Mouse (Mus musculus): ENCODE results near the gene Adcy2.
A peak's percentile ranks its signal among the peaks of the same experiment; 100 is the strongest.

Adcy2 gene

DNA sequence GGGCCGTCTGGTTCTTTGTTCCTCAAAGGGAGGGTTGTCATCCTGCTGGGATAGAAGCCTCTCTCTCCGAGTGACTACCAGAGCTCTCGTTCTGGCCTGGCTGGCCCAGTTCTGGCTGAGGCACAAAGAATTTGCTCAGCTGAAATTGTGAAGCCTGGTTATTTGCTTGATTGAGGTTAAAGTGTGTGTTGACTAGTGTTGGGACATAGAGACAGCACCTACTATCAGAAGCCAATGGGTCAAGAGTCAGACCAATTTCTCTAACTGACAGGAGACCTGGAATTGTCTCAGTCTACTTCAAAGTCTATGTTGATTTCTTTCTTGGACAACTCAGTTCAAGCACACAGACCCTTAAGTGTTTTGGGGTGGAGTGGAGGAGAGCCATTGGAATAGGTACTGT, 372.3 kb downstream of the Adcy2 start:
- no peak for DNase-seq (ENCODE audit: extremely low spot score)

DNA sequence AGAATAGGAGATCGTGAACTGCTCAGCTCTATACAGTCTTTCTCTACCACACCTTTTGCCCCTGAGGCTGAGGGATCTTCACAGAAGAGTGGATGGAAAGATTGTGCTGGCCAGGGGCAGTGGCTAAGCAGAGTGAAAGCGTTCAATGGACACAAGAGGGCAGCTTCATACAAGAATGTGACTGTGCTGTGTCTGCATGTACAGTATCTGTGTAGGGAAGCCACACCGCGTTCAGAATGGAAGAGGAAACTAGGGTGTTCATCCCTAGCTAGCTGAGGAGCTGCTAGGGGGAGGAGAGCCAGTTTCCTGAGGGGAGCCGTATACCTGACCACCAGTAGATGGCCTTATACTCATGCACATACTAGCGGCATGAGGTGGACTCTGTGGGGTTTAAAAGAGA, 376.5 kb downstream of the Adcy2 start:
- no peak for DNase-seq (ENCODE audit: extremely low spot score)

DNA sequence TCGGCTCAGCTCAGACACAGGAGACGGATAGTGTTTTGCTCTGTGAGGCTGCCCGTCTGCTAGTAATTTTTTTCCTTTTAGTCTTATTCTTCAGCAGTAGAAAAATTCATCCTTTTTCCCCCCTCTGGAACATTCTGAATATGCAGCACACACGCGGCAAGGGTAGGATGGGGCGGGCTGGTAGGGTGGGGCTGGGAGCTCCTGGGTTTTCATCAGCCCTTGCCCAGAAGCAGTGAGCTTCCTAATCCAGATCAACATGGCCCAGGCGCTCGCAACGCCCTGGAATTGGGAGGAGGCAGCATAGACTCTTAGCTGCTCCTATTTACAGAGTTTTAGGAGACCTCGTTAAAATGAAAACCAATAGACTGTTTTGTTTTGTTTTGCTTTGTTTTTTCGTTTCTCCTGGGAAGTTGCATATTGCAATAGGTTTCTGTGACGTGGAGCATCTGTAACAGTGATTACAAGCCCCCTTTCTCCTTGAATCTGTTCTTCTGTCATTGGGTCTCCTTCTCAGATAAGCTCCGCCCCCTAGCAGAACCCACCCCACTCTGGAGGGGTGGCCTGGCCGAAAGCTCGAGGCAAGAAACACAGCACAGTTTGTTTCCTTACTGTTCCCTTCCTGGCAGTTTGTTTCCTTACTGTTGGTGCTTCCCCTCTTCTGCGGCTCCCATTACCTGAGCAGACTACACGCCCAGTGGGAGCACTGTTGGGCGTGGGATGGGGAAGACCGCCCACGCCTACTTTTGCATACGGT, 391.5 kb downstream of the Adcy2 start:
- DNase-seq (ENCODE audit: extremely low spot score): no peak

DNA sequence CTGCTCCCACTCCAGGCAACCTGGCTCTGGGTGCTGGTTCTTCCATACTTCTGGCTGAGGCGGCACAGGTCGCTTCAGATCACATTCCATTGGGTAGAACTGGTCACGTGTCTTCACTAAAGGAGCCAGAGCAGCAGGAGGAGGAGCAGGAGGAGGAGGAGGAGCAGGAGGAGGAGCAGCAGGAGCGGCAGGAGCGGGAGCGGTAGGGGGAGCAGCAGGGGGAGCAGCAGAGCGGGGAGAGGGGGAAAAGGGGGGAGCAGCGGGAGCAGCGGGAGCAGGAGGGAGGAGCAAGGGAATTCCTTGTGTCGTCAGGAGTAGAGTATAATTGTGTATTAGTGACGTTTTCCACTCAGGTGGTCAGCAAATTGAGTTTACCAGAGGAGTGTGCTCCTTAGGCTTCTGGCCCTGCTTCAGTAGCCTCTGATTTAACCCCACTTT, 393.6 kb downstream of the Adcy2 start:
- peak; percentile 55 for DNase-seq (ENCODE audit: extremely low spot score)

DNA sequence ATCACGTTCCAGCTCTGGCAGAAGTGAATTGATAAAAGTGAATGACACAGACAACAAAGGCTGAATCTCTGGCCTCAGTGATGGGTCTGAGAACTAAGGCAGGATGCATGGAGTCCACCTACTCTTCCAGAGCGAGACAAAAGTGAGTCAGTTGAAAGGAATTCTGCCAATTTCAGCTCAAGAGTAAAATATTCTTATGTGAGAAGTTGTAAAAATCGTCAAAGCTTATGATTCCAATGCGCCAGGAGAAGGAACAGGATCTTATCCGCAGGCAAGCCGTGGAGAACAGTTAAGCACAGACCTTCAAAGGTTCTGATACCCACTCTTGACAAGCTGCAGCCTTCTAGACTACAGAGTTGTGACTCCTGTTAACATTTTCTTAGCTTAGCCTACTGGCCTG, 396.3 kb downstream of the Adcy2 start:
- DNase-seq (ENCODE audit: extremely low spot score): no peak

DNA sequence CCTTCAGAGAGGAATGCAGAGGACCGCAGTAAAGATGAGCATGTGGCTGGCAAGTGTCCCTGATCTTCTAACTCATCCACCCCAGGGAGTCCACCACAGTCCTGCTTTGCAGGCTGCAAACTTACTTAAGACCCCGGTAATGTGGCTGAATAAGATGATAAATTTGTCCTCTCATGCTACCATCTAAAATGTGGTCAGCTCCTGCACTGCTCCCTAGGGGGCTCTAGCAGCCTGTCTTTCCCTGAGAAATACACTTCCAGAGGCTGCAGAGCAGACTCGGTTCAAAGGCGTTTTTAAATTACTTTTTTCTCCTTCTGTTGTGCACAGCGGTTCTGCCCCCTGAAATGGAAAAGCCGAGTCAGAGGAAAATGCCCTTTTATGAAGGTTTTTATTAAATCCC, 398.2 kb downstream of the Adcy2 start:
- DNase-seq (ENCODE audit: extremely low spot score): no peak

DNA sequence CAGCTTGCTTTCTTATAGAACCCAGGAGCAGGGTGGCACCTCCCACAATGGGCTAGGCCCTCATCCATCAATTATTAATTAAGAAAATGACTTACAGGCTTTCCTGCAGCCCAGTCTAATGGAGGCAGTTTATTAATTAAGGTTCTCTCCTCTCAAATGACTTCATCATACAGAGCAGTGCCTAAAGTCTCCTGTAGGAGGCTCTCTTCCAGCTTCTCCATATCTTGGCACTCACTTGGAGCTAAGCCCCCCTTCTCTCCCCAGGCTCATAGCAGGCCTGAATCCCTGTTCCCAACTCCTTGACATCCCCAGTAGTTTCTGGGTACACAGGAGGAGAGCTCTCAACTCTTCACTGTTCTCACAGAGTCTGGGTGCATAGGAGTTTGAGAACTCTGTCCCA, 400.4 kb downstream of the Adcy2 start:
- no peak for DNase-seq (ENCODE audit: extremely low spot score)

DNA sequence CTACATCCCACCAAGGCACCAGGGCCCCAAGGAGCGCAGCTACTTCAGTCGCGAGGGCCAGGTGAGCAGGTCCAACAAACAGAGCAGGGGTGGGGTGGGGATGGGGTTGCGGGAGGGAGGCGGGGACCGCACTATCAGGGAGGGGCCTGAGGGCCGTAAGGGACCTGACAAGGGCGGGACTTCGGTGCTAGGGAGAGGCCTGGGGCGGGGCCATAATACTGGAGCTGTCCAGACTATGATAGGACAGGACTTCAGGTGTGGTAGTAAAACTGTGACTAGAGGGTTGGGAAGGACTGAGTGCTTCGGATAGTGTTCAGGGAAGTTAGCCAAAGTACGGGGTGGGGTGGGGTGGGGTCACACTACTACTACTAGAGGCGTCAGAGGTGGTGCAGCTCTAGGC, 401.7 kb downstream of the Adcy2 start:
- no peak for DNase-seq (ENCODE audit: extremely low spot score)

DNA sequence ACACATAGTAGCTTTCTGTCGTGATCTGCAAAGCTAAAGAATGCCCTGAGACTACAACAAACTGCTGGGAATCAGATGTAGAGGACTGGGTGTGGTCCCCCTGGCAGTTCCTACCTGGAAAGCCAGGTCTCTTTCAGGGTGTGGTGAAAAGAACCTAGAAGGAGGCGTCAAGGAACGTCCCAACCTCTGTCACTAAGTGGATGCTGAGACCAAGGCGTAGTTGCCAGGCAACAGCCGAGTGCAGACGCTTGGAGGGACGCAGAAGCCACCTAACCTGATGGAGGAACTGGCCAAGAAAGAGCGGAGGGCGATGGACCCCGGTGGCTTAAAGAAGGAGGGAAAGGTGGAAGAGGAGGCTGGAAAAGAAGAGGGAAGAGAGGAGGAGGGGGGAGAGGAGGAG, 402.1 kb downstream of the Adcy2 start, which contains the start of gene 1700001L19Rik:
Gene 1700001L19Rik, plus strand, starts transcription at position 223 of the 400 bp plus-strand sequence.
- DNase-seq (ENCODE audit: extremely low spot score): no peak

DNA sequence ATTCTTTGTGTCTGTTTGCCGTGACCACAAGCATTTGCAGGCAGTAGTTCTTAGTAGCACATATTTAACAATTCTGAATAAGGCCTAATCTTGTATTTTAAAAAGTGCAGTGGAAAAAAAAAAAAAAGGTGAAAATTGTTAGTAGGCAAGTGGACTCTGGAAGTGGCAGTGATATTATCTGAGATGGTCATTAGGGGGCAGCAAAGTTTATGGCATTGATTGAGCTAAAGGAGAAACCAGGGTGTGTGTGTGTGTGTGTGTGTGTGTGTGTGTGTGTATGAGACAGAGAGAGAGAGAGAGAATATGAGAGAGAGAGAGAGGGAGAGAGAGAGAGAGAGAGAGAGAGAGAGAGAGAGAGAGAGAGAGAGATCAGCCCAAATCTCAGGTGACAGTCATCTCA, 405.5 kb downstream of the Adcy2 start:
- DNase-seq (ENCODE audit: extremely low spot score): no peak

DNA sequence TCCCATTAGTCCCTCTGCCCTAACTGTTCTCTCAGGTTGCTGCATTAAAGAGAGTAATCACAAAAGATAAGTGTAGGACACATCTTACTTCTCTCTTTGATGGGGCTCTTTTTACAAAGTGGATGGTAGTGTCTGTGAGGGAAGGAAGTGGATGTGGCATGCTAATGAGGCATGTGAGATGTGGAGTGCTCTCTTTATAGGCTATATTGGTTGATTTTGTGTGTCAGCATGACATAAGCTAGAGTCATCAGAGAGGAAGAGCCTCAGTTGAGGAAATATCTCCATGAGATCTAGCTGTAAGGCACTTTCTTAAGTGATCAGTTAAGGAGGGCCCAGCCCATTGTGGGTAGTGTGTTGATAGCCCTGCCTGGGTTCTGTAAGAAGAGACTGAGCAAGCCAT, 411.0 kb downstream of the Adcy2 start:
- DNase-seq (ENCODE audit: extremely low spot score): no peak

DNA sequence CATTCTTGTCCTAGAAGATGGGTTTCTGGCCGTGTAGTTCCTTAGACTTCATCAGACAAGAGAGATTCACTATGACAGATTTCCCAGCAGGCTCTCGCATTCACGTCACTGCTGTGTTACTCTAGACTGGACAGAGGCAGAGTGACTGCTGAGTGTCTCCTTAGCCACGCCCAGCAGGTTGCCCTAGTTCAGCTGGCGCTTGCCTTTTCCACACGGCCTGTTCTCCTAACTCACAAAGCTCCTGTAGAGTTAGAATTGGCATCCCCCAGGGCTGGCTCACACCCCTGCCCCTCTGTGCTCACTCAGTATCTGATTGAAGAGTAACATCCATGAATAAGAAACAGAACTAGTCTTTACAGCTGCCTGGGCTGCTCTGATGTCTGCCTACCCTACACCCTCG, 413.9 kb downstream of the Adcy2 start:
- no peak for DNase-seq (ENCODE audit: extremely low spot score)

DNA sequence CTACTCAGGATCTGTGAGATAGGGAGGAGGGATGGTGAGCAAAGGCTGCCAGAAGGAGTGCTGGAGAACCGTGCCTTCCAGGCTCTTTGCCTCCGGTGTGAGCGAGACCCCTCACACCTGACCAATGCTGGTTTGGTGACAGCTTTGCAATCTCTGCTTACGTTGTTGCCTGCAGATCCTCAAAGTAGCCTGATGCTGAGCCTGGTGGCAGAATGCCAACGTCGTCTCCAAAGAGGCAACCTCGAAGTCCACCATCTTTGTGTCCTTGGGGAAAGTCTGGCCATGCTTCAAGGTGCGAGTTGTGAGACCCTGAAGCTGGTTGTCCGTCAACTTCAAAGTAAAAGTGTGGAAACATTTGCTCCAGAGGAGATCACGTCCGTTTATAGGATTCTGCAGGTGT, 415.4 kb downstream of the Adcy2 start:
- no peak for DNase-seq (ENCODE audit: extremely low spot score)

DNA sequence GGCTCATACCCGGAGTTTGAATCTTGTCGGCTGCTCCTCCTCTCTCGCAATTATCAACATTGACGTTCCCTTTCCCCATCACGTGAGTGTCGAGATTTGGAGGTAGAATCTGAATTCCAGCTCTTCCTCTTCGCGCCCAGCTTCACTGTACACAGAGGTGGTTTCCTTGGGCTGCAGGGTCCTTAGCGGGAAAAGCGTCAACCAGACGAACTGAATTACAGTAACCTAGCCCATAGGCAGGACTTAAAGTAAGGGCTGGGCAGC, 416.9 kb downstream of the Adcy2 start:
- DNase-seq (ENCODE audit: extremely low spot score): no peak

DNA sequence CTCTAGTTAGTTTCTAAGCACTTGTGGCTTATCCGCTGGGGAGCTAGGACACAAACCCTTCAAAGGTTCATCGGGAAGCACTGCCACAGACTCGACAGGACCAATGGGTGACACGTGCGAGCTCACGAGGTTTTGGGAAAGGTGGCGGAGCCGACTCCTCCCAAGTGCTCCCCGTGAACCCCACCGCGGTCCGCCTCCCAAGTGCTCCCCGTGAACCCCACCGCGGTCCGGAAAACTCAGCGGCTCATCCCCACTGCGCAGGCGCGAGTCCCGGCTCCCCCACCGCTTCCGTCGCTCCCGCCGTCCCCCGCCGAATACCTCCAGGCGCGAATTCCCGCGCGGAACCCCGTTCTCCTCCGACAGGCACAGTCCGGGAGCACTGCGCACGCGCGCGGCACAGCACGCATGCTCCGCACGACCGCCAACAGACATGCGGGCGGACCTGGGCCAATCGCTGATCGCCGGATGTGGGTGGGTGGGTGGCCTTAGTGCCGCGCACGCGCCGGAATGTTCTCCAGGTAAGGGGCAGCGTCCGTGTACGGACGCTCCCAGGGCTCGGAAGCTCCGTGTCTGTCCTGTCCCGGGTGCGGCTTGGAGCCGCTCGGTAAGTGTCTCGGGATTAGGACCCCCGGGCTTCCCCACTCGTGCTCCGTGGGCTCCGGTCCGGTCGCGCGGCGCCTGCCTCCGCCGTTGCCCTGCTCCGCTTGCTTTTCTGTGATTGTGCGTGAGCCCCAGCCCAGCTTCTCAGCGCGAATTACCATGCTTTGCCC, 417.4 kb downstream of the Adcy2 start, which contains the start of the genes Mtrr and Fastkd3:
Gene Mtrr, minus strand, starts transcription at position 403 of the 770 bp plus-strand sequence.
Gene Fastkd3, plus strand, starts transcription at position 488 of the 770 bp plus-strand sequence.
- DNase-seq (ENCODE audit: extremely low spot score): peak; percentile 96

DNA sequence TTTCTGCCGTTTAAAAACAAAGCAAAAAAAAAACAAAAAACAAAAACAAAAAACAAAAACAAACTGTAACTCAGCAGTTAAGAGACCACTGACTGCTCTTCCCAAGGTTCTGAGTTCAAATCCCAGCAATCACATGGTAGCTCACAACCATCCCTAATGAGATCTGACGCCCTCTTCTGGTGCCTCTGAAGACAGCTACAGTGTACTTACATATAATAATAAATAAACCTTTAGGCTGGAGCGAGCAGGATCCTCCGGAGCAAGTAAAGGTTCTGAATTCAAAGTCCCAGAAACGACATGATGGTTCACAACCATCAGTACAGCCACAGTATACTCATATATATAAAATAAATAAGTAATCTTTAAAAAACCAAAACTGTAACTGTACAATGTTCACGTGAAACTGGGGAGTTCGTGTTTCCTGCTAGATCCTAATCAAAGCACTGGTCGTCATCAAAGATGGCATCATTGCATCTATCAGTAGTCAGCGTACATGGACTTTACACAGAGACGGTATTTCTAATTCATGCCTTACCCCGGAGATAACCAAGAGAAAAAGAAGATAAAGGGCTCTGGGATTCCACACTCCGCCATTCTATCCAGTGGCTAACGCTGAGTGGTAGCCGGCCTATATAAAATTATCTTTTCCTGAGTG, 418.1 kb downstream of the Adcy2 start:
- no peak for DNase-seq (ENCODE audit: extremely low spot score)

DNA sequence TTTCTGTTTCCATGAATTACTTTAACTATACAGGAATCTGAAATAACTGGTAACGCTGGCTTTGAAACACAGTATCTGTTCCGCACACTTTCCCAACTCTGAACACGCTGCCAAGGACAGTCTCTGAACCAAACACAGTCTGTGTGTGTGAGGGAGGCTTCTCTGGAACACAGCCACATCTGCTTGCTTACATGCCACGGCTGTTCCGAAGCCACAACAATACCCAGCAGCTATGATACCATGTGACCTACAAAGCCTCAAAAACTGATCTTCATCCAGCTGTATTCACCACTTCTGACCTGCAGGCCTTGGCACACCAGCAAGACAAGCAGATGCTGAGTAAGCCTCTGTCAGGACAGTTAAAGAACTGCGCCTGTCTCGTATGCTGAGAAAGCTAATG, 421.4 kb downstream of the Adcy2 start:
- DNase-seq (ENCODE audit: extremely low spot score): no peak

DNA sequence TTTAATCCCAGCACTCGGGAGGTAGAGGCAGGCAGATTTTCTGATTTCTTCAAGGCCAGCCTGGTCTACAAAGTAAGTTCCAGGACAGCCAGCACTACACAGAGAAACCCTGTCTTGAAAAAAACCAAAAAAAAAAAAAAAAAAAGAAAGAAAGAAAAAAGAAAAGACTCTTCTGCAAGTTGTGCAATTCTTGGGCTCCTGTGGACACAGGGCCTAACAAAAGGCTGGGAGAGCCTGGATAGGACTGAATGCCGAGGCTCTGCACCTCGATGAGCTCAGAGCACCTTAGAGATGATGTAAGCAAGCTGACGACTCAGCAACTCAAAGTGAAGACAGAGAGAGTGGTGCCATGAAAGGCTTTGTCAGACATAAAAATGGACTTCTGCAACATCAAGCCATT, 424.9 kb downstream of the Adcy2 start:
- DNase-seq (ENCODE audit: extremely low spot score): no peak

DNA sequence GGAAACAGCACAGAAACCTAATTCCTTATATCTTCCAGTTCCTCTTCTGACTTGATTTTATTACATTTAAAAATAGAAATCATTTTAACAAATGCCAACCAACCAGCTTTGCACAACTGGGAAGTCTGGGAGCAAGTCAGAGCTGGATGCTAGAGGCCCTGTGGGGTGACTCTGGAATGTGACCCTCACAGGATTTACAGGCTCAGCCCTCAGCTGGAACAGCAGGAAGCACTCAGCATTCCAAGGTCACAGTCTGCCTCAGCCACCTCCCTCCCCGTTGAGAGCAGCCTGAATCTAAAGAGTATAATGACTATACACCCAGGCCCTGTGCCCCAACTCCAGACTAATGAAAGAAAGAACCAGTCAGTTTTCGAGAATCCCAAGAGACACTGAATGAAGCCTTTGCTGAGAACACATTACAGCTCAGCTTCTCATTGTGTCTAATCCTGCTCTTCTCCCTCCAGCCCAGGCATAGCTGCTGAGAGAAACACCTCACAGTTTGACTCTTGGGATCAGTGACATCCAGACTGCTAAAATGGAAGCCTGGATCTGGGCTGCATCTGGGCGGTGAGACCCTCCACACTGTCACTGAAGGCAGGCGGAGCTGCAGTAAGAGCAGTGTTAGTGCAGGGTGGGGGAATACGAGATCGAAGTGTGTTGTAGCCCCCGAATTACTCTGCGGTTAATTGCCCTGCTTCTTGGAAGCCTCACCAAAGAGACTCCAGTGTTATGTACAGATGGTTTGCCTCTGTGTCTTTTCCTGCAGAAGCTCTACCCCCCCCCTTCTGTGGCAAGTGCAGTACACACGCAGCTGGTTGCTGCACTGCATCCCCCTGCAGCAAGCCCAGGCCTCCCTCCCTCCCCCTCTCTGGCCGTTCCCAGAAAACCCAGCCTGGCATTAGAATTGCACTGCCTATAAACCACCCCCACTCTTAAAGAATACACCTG, 426.1 kb downstream of the Adcy2 start:
- DNase-seq (ENCODE audit: extremely low spot score): no peak

DNA sequence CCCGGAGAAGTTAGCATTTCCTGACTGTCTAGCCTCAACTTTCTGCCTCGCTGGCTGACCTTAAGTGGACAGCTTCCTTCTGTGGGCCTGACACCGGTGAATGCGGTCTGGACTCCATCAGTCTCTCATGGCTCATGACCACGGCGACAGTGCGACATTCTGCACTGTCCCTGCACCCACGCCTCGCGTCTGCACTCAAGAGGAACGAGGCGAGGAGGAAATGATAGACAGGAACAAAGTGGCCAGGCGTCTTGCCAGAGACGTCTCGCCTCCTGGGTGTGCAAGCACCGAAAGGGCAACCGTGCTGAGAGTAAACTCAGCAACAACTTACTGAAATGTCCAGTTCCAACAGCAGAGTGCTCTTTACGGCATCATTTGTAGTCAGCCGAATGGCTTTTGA, 427.1 kb downstream of the Adcy2 start:
- no peak for DNase-seq (ENCODE audit: extremely low spot score)
